Mouse (Mus musculus) gastrocnemius, postnatal 36 days (tissue): ENCODE results near the gene Pdhx. TPM values are rescaled to one million over a fixed set of nuclear protein-coding genes. Genes with fewer than 3 reads are reported as not detected.
A peak's percentile ranks its signal among the peaks of the same experiment; 100 is the strongest.

ENCODE experiments used
- DNase-seq, 2 experiments: peaks; one replicate each; pipeline ENCODE4 v3.0.0; 2022
- intact Hi-C: fragments of 180-260 bp; cut with DNase I; formaldehyde crosslinking; loops from one replicate; pipeline ENCODE4 v1.15.1; 2025
- total RNA-seq, 2 experiments: library from RNA; stranded (reverse); gene quantifications; 2 replicates each; pipeline ENCODE4 v1.2.3; 2021

The Pdhx gene
- total RNA-seq, 2 experiments from 2014 or later = 87.0 to 99.9 TPM

GRCm38 (mm10) chr2:102993841-102994607 lies 79.3 kb downstream of the Pdhx start:
- intact Hi-C loops = no loop called here
- DNase-seq = no peak

GRCm38 (mm10) chr2:102992405-102992804 lies 80.9 kb downstream of the Pdhx start:
- intact Hi-C loops = no loop called here
- no peak for DNase-seq

- intact Hi-C loops = no loop called here
- no peak for DNase-seq
Measured at GRCm38 (mm10) chr2:102990301-102990702, 83.0 kb downstream of the Pdhx start.

GRCm38 (mm10) chr2:102989446-102989845 lies 83.9 kb downstream of the Pdhx start:
- DNase-seq = peak; percentile 42 to 68
- intact Hi-C loops = no loop called here

DNA sequence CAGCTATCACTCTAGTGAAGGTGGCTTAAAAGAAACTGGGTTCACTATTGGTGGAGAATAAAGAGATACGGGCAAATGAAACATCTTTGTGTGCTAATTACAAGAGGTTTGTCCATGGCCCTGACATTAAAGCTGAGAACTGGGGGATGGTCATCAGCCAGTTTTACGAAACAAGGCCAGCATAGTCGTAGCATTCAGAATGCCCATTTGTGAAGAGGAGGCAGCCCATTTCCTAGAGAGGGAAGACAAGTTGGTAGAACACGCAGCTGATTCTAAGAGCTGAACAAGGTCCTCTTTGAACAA lies 85.7 kb downstream of the Pdhx start:
- DNase-seq = no peak

DNA sequence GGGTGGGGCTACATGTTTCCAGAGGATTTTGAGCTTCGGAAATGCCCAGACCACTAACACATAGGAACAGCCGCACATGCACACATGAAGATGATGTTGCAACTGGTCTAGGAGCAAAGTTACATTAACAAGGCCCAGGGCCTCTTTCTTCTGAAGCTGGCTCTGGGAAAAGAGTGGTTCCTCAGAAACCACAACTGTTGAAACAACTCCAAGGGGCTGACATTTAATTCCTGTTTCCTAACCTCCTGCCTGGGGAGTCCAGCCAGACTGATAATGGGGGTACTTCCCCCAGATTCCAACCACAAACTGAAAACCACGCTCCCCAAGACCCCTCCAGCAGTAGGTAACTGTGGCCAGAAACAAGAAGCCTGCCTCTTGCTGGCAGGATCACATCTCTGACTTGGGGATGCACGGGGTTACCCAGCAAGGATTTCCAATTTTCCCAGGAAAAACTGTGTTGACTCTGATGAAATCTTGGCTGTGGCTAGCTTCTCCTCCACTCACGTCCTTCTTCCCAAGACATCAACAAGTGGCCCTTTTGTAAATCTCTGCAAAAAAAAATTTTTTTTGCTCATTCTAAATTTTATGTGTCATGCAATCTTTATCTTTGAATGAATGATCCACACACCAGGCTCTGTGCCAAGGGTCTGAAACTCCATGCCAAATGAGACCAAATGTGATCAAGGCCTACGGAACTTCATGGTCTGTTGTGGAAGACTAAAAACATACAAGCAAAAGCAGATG lies 86.2 kb downstream of the Pdhx start:
- intact Hi-C loops = no loop called here
- DNase-seq = peak; percentile 14 to 24

More for the DNA sequence above, 85.7 kb downstream of the Pdhx start:
- intact Hi-C loops = no loop called here

DNA sequence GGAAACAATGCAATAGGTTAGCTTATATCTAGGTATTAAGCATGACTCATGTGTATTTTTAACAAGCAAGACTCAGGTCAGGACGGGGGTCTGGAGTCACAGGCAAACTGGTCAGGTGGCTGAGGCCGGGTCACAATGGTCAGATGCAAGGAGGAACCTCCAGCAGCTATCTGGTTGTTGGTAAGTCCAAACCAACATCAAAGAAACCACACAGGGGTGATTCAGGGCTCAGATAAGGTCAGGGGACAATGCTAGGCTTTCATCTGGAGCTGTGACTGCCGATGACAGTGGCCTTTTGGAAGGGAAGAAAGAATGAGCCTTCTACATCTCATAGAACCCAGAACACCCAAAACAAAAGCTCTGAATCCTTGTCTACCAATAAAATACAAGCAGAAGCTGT lies 86.9 kb downstream of the Pdhx start:
- intact Hi-C loops = no loop called here
- DNase-seq = no peak

- intact Hi-C loops = no loop called here
- DNase-seq = no peak
Measured at GRCm38 (mm10) chr2:102982822-102983221, 90.5 kb downstream of the Pdhx start.

DNA sequence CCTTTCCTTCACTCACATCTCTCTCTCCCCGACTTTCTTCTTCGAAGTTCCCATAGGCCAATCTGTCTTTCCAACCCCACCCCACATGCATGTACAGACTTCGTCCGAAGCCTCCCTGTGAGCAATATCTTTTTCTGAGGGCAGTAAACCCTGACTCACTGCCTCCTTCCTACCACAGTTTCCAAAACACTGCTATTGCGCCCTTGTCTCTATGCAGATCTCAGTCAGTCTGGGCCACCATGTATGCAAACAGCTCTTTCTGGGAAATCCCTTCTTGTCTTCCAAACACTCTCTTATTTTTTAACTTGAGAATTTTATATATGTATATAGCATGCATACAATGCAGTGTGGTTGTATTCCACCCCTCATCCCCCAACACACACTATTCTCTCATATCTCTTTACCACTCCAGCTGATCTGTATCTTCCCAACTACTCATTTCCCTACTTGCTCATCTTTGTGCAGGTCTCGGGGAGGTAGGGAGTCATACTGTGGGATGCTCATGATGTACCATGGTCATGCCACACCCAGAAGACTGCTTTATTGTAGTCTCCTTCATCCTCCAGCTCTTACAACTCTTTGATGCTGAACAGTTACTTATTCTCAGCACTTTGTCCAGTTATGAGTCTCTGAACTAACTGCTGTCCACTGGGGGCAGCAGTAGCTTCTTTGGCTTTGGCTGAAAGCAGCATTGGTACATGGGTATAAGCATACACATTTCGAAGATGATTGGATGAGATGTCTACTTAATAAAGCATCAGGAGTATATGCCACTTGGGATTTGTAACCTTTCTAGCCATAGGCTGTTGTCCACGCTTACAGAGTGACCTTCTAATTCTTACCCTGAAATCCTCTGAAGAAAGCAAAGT lies 91.6 kb downstream of the Pdhx start:
- intact Hi-C loops = no loop called here
- DNase-seq = no peak

GRCm38 (mm10) chr2:102980870-102981269 lies 92.4 kb downstream of the Pdhx start:
- no peak for DNase-seq
- intact Hi-C loops = no loop called here

GRCm38 (mm10) chr2:102979519-102979918 lies 93.8 kb downstream of the Pdhx start:
- no peak for DNase-seq
- intact Hi-C loops = no loop called here

GRCm38 (mm10) chr2:102979112-102979511 lies 94.2 kb downstream of the Pdhx start:
- no peak for DNase-seq
- intact Hi-C loops = no loop called here

DNA sequence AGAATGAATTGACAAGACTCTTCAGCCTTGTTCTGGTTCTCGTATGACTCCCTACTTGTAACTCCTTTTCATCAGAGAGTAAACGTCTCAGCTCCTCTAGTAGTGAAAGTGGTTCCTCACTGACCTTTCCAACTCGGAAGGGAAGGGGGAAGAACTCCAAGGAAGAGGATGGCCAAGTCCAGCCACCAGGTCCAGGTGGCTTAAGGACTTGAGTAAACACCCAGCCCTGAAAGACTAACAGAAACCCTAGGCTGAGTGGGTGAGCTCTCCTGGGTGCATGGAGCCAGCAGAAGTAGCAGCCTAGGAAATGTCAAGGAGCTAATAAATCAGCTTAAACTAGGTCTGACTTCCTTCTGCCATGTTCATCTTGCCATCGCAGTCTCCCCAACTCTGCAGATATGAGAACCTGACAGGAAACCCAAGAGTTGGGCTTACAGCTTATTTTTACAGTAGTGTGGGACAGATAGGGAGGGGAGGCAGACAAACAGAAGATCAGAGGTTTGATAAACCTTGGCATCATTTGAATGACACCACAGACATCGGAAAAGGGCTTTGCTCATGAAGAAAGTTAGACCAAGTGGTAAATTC lies 97.9 kb downstream of the Pdhx start:
- intact Hi-C loops = no loop called here
- no peak for DNase-seq

DNA sequence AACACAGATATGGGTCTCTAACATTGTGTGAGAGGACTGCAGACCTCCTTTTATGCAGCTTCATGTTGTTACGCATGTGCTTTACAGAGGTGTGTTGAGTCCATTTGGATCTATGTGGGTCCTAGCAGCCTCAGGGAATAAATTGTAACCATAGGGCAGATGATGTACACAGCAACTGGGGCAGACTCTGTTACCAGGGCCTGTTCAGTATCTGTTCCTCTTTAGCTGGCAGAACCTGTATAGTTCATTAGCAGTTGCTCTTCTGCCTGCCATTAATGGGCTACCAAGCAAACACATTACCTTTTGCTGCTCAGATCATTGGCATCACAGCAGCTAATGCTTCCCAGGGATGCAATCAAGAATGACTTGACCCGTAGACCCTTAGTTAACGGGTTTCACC lies 100.2 kb downstream of the Pdhx start:
- intact Hi-C loops = no loop called here
- DNase-seq = no peak

DNA sequence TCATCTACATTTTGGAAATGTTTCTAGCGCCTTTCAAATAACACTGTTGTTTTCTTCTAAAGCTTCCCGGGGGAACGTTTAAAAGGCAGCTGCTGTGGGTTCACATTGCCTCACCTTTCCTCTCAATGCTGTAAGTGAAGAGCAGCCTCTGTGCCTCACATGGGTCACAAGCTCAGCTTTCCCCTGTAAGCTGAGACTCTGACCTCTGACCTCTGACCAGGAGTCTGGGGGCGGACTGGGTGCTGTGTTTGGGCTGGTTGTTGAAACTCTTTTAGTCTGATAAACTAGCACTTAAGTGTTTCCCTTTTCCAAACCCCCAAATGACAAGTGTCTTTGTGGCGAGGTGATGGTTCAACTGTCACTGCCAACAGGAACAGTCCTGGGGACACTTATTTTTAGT lies 100.7 kb downstream of the Pdhx start:
- no peak for DNase-seq
- intact Hi-C loops = no loop called here

- intact Hi-C loops = no loop called here
- no peak for DNase-seq
Measured at GRCm38 (mm10) chr2:102971951-102972350, 101.4 kb downstream of the Pdhx start.

Other genes with a start within 250 kb of the Pdhx start
- 1 to 10 TPM; 5.3 to 6.0 TPM for gene Cd44, start 171.8 kb downstream of the Pdhx start, total RNA-seq
- 10 to 100 TPM; 37.0 to 45.9 TPM for gene Apip, start 162 bp upstream of the Pdhx start, total RNA-seq
- under 1 TPM in 1 of 2 experiments, not detected in 1; 0.22 TPM for gene Ehf, start 229.8 kb upstream of the Pdhx start, total RNA-seq